Mouse (Mus musculus) erythroid progenitor cell, adult 5-6 weeks (primary cell): ENCODE results near the gene Atrn. TPM values are rescaled to one million over a fixed set of nuclear protein-coding genes. Genes with fewer than 3 reads are reported as not detected.

Experiments
- ATAC-seq: replicated peaks from 2 replicates; pipeline ENCODE4 v1.8.0; 2016; ENCODE audit warnings: moderate number of reproducible peaks, mild to moderate bottlenecking, moderate TSS enrichment, inconsistent platforms; ENCODE audit not compliant: poor library complexity, low FRiP score, severe bottlenecking
- total RNA-seq, 2 experiments: library from RNA; stranded (forward) in 1 of 2; stranded (reverse) in 1 of 2; fragments of 150-400 nt in 1 of 2; fragments of 186-747, 209-891 nt in 1 of 2; gene quantifications; 2 replicates each; pipeline versions ENCODE4 v1.2.3 to v1.2.4; 2015 to 2017; ENCODE audit warnings: low replicate concordance in 2 of 2

Atrn gene
- total RNA-seq (2015; ENCODE audit: low replicate concordance) (9.7 and 10.1 TPM in 2 replicates), total RNA-seq (2017; ENCODE audit: low replicate concordance) (5.8 and 13.7 TPM in 2 replicates)

- ATAC-seq, result peak; percentile 93
Observed at GRCm38 (mm10) chr2:130905751-130906583, at the start of gene Atrn, which contains the start of gene 4930402H24Rik. TSS of gene Atrn (plus strand) at chr2:130906495. TSS of gene 4930402H24Rik (minus strand) at chr2:130906406.

GRCm38 (mm10) chr2:130862091-130862490 is 44.2 kb upstream of the Atrn start:
- ATAC-seq, result no peak

DNA sequence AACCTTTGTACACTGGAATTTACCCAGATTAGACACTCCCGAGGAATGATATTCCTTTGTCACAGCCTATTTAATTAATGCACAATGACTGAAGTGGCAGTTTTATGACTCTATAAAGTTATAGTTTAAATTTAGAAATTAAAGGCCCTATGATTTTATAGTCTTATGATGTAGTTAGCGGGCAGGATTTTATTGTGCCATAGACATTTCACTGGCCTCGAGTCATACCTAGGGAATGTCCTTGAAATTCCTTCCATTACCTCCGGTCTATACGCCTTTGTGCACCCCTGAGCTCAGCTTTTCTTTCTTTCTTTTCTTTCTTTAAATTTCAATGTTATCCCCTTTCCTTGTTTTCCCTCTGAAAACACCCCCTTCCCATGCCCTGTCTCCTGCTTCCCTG is 35.4 kb upstream of the Atrn start:
- no peak for ATAC-seq

- ATAC-seq, result no peak
Observed at GRCm38 (mm10) chr2:130877376-130877775, 28.9 kb upstream of the Atrn start.

DNA sequence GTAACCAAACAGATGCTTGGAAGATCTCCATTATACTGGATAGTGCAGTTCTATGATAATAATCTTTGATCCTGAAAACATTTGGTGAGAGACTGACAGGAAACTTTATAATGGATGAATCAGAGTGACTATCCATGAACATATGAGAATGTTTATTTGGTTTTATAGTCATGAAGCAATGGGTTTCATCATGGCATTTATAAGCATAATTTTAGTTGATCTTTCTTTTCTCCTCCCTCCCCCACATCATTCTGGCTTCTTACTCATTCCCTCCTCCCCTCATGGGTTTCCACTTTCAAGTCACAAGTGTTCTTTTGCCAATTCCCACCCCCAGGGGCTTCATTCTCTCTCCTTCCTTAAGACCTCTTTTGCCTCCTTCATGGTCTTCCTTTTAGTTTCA is 19.3 kb upstream of the Atrn start:
- ATAC-seq, result no peak

GRCm38 (mm10) chr2:130887456-130887855 is 18.8 kb upstream of the Atrn start:
- no peak for ATAC-seq

DNA sequence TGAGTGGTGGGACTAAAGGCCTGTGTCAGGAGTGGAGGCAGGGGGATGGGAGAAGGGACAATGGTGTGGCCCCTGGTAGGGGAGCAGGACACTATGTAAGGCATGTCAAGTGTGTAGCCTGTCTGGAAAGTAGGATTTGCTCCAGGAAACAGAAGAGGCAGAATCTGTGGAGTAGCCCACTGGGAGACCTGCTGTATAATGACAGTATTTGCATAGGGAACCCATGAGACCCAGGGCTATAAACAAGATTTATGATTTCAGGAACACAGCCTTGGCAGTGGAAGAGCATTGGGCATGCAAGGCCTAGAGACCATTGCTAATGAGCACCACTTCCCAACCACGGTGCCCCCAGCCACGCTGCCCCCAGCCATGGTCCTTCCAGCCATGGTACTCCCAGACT is 9.4 kb upstream of the Atrn start:
- no peak for ATAC-seq

DNA sequence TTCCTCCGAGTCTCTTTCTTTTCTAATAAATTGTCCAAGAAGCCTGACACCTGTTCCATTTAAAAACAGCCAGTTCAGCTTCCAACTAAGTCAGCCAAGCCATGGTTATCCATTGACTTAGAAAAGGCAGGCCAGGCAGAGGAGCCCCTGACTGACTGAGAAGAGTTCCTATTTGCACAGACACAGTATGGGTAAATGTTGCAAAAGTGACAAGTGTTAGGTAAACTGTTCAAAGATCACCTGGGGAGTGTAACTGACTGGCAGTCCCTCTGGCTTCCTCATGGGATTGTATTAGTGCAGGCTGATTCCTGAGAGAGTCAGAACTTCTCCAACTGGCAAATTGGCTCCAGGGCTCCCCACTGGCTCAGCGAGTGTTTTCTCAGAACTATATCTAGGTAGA is 8.4 kb upstream of the Atrn start:
- no peak for ATAC-seq

DNA sequence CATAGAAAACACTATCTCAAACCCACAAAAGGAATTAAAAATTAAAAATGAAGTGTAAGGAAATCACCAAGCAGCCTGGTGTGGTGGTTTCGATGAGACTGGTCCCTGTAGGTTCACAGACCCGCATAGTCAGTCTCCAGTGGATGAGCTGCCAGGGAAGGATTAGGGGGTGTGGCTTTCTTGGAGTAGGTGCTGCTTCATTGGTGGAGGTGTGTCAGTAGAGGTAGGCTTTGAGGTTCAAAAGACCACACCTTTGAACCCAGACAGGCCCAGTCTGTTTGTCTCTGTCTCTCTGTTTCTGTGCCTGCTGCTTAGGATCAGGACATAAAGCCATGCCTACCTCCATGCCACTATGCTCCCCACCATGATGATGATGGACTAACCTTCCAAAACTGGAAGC is 7.5 kb upstream of the Atrn start:
- no peak for ATAC-seq

GRCm38 (mm10) chr2:130906584-130907315 is 455 bp downstream of the Atrn start:
- peak; percentile 51 for ATAC-seq

GRCm38 (mm10) chr2:130911691-130912090 is 5.4 kb downstream of the Atrn start:
- ATAC-seq, result no peak

DNA sequence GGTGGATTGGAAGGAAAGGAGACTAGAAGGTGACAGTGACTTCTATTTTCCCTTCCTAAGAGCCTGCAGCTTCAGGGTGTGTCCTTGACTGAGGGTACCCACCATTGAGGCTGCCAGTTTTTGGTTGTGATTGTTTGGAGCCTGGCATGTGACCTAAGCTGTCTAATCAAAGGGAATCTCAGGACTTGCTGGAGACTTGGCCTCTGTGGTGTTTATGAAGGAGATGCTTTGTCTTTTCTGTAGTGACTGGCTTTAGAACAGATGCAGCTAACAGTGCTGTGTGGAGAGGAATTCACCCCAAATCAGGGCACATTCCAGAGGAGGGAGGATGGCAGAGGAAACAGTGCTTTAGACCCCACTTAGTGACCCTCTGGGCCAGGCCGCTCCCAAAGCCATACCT is 8.6 kb downstream of the Atrn start:
- no peak for ATAC-seq

DNA sequence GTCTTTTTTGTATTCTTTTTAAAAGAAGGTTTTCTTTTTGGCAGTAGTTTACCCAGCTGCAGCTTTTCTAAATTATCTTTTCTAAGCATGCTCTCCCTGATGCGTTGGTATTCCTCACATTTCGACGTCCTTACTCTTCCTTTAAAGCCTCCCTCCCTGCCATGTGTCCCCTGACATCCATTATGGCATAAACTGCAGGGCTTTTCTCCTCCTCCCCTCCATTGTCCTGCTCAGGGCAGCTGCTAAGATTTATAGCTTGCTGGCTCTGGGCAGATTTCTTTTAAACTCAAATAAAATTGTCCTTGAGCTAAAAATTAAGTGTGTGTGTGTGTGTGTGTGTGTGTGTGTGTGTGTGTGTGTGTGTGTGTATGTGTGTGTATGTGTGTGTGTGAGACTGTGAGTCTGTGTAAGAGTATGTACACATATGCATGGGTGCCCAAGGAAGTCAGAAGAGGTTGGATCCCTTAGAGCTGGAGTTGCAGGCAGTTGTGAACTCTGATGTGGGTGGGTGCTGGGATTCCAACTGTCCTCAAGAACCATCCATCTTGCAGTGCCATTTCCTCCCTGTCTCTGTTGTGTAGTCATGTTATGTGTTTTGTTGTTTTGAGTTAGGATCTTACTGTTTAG is 10.3 kb downstream of the Atrn start:
- no peak for ATAC-seq

GRCm38 (mm10) chr2:130917686-130918085 is 11.4 kb downstream of the Atrn start:
- ATAC-seq, result no peak

GRCm38 (mm10) chr2:130919062-130919593 is 12.8 kb downstream of the Atrn start:
- ATAC-seq, result no peak

GRCm38 (mm10) chr2:130924950-130925349 is 18.7 kb downstream of the Atrn start:
- ATAC-seq, result no peak

DNA sequence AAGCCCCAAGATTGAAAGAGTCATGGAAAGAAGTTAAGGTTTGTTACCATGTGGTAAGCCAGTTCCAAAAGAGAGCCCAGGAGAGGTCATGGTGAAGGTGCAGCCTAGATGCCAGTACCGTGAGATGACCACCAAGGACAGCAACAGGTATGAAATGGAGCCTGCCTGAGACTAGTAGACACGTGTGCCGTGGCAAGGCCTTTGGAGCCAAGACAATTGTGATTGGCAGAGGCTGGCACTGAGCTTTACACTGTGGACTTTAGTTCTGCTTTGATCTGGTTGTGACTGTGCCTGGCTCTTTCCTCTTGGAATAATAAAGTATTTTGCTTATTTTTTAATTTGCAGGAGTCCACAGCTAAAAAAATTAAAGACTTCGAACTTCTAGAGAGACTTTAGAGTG is 21.7 kb downstream of the Atrn start:
- ATAC-seq, result no peak

- ATAC-seq, result no peak
Observed at GRCm38 (mm10) chr2:130928530-130928929, 22.2 kb downstream of the Atrn start.

DNA sequence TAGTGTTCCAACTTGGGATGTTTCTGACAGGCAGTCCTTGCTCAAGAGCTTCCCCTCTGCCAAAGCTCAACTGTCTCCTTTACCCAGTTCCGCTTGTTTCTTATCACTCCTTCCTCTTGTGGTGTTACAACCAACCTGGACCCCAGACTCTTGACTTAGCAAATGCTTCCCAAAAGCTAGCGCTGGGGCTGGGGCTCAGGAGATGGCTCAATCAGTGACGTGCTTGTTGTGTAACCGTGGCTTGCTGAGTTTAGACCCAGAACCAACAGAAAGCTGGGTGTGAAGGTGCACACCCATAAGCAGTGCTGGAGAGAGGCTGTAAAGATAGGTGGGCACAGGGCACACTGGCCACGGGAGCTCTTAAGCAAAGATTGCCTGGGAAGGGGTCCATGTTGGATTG is 23.7 kb downstream of the Atrn start:
- no peak for ATAC-seq

DNA sequence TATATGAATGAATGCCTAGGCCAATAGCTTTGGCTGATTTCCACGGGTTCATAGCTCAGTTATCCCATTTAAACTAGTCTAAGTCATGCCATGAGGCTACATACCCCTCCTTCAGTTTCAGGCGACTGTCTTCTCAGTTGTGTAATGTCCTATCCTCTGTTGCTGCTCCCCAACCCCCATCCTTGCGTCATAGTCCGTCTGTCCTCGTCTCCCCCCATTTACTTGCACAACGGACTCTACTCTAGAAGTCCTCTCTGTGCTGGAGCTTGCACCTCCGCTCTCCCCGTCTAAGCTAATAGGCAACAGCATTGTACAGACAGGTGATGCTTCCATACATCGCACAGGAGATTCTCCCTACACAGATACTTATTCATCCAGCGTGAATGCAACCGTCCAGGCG is 26.6 kb downstream of the Atrn start:
- ATAC-seq, result no peak
